Mouse (Mus musculus) liver, adult 2 months (tissue): Measurements from ENCODE around the gene Klhl12.
"Not testable (repeated sequence)": the region's sequence is repeated elsewhere in the genome, so short reads cannot be mapped to it uniquely, and the experiment has no call there.

Experiments used
- CTCF ChIP-seq: fragments of 200-500 bp; IDR thresholded peaks from 2 replicates; pipeline ENCODE4 v1.5.1; 2011; ENCODE audit warnings: low read depth, low read length, control low read depth
- POLR2A ChIP-seq: fragments of 200-500 bp; IDR thresholded peaks from 2 replicates; pipeline ENCODE4 v1.6.1; 2011; ENCODE audit warnings: low read length, control low read depth; ENCODE audit not compliant: insufficient read depth; ENCODE audit errors: extremely low read depth

DNA sequence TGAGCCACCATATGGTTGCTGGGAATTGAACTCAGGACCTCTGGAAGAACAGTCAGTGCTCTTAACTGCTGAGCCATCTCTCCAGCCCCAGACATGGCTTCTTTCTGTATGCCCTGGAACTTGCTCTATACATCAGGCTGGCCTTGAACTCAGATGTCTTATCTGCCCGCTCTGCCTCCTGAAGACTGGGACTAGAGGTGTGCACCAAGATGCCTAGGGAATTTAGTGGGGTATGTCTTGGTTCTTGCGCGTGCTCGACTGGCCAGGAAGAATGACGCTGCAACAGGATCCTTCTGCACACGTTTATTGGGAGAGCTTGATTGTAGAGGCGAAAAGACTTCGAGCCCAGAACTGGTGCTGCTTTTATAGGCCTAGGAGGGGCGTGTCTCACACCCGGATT, 13.6 kb upstream of the Klhl12 start:
- not testable (repeated sequence) for TF ChIP-seq CTCF, POLR2A
